Mouse (Mus musculus) thymus, postnatal 10 days (tissue): Measurements from ENCODE around the gene Msn.

Source experiments
- DNase-seq, 2 experiments: peaks; one replicate each; pipeline ENCODE4 v3.0.0; 2021; ENCODE audit warnings: low spot score in 2 of 2

Msn gene

DNA sequence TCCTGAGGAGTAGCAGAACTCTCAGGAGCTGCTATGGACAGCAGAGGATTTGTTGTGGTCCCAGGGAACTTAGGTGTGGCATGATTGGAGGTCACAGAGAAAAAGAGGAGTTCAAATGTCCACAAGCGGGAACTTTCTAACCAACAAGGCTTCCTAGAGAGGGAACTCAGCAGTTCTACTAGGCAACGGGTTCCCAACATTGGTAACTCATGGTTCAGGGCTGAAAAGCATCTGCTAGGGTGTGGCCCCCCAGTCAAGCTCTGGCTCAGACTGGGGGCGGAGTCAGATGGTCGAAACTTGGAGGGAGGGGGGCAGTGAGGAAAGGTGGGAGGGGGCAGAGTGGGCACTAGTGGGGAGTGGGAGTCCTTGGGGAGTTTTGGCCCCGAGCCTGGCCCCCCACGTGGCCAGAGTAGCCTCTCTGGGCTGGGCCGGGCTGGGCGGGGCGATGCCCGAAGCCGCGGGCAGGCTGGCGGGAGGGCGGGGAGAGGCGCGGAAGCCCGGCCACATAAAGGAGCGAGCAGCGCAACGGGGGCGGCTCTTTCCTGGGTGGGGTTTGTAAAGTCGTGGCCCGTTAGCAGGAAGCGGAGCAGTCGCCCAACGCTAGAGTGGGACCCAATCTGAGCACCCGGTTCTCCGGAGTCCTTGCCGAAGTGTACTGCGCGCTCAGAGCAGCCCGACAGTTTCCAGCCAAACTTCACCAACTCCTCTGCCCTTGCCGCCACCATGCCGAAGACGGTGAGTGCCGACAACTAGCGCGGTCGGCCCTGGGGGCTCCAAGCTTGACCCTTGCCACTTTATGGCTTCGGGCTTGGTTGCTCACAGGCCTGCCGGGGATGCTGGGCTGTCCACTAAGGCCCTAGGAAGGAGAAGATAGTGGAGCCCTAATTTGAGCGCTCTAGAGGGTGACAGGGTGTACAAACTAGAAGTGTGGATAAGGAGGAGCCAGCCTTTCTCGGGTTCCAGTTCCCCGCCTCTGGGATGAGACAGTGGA lies at the start of gene Msn:
Msn (plus strand) TSS at position 534 of the 991 bp plus-strand sequence.
- DNase-seq = peak; percentile 70 to 74

DNA sequence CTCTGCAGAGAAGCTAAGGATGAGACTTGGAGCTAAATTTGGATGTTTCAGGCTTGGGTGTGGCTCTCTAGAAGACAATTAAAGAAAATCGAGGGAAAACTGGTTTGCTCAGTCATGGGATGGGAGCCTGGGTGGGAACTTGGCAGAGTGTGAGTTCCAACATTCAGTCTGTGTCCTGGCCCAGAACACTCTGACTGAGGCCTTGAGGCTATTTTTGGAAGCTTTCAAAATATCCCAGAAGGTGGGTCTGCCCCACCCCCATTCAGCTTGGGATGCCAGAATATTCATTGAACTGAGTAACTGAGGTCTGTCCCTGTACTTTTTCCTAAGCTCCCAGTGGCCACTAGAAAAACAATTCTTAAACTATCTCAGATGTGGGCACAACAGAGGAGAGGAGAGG lies 43.0 kb upstream of the Msn start:
- DNase-seq = no peak

DNA sequence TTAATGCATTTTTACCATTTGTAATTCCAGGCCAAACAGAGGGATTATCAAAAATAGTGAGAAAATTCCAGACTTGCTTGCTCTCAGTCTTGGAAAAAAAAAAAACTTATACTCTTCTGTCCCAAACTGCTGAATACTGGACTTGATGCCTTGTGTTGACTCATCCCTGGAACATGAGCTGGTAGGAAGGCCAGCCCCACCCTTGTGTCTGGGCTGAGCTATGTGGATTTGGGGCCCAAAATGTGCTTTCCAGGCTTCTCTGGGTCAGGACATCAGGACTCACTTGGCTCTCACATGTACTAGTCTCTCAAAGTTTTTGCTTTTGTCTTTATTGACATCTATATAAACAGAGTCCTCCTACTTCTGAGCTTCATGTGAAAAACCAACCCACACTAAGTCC lies 18.1 kb upstream of the Msn start:
- DNase-seq = no peak

DNA sequence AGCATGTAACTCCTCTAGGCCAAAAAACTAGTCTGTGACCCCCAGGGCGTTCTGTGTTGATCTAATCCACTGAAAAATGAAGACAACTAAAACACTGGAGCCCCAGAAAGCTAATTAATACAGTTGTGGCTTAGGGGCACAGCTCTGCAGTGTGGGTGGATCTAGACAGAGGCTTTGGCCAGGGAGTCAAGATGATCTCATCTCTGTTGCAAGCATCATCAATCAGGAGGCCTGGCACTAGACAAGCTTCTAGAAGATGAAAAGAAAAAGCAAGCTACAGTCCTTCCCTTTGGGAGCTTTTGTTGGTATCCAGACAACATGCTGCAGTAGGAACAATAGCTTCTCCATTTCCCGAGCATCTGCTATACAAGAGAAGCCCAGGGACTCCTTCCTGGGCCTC lies 9.6 kb upstream of the Msn start:
- DNase-seq = no peak

DNA sequence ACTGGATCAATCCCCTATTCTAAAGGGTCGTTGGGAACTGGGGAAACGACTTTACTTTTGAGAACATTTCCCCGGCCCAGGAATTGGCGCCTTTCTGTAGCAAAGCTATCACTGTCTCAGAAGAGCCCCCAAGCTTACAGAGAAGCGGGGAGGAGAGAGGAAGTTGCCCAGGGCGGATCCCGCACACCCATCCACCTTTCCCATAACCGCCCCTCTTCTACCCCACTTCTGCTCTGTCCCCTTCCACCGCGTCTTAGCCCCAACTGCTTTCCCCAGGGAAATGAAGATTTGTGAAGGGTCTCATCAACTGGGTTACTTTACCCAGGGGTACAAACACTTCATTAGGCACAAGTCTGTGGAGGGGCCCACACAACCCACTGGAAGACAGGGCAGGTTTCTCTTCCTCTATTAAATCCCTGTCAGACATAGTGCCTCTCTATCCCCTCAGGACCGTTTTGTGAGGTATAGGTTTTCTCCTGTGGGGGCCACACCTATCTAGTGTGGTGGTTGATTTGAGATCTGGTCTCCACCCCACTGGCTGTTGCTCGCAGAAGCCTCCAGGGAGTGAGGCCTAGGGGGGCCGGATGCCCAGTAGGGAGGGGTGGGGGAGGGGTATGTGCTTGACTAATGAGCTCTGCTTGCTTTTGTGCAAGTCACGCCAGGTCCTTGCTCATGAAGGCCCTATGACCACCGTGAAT lies 820 bp downstream of the Msn start:
- peak; percentile 33 for DNase-seq

DNA sequence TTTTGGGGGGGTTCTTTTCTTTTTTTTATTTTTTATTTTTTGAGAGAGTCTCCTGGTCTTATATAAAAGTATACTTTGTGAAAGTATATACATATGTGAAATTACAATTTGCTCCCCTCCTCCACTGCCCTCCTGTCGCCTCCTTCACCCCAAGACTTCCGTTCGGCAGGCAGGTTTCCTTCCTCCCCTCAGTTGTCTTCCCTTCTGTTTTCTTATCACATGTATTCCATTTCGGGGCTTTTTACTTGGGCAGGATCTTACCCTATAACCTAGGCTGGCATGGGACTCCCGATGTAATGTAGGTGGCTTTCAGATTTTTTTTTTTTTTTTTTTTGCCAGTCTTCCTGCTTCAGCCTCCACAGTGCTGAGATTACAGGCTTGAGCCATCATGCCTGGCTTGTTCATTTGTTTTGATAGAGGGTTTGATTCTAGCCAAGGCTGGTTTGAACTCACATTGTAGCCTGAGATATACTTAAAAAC lies 1.7 kb downstream of the Msn start:
- DNase-seq = peak in 1 of 2 experiments; percentile 5

DNA sequence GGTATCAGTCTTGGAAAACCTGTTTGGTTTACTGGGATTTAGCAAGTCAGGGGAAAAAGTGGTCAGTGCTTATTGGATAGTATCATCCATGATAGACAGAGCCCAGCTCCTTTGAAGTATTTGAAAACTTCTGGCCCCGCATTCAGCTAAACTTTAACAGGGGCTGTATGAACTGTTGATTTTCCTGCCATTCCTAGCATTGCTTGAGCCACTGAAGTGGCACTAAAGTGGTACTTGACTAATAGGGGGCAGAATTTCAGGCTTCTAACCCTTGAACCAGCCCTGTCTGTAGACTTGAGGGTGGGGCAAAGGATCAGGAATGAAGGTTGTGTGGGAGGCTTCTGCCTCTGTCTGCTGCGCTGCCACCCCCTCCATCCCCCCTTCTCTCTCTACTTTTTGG lies 3.2 kb downstream of the Msn start:
- no peak for DNase-seq

DNA sequence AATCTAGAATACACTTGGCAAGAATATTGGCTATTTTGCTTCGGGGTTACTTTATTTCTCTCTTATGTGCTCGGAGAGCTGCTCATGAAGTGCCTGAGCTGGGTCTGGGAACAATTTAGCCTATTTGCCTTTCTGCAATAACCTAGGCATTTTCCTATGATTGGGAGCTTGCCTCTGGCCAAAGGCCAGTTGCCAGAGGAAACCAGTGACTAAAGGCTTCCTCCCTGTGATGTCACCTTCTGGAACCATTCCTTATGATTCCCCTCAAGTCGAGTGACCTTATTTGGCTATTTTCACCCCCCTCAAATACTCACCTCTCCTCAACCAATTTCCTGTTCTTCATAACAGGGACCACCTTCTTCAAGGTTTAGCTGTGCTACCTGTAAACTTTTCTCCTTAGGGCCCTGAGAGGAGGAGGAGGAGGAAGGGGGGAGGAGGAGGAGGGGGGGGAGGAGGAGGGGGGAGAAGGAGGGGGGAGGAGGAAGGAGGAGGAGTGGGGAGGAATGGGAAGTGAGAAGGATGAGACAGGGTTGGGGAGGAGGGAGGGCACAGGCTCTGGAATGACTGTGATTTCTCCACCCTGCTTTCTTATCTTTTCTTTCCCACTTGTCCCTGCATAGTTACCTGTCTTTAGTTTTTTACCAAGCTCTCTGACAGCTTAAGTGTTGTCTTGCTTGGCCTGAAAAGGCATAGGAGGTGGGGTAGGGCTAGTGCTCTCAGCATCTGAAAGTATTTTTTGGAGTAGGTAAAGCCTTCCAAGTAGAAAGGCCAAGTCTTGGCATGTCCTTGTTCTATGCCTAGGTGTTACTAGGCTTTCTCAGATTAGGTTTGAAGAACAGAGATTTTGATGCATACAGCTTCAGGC lies 11.8 kb downstream of the Msn start:
- no peak for DNase-seq

DNA sequence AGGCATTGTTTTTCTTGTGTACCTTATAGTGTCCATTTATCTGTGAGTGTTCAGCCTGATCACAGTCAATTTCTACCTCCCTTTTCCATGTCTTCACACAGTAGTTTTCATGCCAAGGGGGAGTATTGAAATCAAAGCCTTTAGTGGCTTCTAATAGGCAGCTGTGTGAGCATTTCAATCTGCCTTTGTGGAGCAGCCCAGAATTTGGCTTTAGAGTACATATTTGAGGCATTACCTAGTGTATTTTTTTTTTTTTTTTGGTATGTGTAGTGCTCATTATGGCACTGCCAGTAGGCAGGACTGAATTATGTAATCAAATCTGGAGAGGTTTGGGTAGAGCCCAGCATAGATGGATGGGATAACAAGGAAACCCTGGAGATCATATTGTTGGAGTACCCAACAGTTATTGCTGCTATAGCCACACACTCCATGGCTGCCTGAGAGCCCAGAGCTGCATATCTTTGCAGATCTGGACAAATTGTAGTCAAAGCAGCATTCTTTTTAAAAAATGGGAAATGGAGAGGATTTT lies 17.3 kb downstream of the Msn start:
- no peak for DNase-seq

DNA sequence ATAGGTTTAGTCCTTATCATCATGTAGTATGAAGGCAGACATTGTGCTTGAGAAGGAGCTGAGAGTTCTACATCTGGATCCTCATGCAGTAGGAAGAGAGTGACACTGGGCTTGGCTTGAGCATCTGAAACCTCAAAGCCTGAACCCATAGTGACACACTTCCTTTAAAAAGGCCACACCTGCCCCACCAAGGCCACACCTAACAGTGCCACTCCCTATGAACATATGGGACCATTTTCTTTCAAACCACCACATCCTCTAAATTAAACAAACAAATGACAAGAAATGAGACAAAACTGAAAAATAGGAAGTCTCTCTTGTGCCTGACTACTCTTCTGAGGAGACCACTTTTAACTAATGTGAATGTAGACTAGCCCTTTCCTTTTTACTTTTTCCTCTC lies 19.7 kb downstream of the Msn start:
- DNase-seq = no peak

DNA sequence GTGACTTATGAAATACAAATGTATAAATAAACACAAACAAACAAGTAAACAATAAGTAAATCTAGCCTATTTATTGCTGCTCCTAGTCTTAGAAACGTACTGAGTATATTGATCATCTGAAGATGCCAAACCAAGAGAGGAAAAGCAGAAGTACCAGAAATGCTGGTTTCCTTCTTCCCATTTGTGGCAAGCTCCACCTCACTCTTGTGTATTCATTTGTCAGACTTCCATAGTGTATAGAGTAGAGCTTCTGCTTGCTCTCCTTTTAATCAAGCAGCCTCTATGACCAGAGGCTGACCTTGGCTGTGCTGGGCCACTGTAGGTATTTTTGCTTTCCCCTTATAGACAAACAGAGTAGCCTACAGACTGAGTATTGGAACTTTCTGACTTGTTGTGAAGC lies 21.5 kb downstream of the Msn start:
- DNase-seq = no peak

DNA sequence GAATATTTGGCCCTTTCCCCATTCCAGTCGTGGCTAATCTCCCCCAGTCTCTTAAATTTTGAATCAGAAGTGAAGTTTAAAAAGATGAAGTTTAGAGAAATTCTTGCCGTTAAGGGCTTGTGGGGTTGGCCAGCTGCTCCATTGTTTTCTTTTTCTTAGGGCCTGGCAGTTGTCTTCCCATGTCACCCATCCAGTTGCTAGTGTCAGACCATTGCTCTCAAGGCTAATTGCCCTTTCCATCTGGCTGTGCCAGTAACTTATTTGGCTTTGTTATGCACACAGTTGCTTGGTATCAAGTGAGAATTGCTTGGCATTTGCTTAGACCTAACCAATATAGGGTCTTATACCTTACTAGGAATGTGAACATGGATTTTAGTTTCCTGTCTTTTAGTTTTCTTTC lies 24.2 kb downstream of the Msn start:
- DNase-seq = no peak

DNA sequence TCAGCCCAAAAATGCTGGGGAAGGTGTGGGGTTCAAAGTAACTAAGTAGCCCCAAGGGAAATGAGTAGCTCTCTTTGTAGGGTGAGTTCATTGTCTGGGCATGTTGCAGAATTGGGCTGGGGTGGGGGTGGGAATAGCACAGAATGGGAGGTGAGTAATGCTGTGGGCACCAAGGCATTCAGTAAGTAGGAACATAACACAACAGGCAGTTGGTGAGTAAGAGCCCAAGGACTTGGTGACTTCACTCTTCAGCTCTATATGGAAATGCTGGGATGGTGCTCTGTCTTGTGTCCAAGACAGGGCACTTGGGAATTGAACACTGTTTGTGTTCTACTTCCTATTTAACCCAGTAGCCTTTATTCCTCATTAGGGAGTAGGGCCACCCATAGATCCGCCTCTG lies 26.1 kb downstream of the Msn start:
- no peak for DNase-seq

DNA sequence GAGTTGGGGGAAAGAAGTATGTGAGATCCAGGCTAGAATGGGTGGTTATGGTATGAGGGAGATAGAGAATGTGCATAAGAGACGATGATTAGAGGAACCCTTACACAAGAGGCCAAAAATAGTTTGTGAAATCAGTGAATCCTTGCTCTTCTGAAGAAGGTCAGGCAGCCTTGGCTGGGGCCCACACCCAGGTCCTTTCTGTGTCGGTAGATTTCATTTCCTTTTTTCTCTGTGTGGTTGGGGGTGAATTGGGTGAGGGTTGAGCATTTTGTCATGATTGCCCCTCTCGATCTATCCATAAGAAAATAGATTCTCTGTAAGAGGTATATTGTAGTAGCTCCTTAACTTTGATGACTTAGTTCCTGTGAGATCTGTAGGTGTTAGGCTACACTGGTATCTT lies 31.0 kb downstream of the Msn start:
- no peak for DNase-seq

DNA sequence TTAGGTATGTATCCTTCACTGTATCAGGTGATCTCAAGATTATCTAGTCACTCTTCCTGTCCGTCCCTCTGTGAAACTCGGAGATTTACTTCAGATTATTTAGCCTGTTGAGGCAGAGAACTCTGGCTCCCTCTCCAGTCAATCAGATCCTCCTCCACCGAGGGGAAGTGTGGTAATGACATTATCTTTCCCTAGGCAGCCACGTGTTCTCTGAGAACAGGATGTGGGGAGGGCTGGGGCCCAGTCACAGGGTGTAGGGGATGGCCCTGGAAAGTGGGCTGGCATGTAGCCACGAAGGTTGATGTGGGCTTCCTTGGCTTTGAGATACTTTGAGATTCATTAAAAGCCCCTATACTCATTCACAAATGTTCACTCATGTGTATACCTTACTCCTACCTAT lies 34.3 kb downstream of the Msn start:
- DNase-seq = peak; percentile 43 to 60

DNA sequence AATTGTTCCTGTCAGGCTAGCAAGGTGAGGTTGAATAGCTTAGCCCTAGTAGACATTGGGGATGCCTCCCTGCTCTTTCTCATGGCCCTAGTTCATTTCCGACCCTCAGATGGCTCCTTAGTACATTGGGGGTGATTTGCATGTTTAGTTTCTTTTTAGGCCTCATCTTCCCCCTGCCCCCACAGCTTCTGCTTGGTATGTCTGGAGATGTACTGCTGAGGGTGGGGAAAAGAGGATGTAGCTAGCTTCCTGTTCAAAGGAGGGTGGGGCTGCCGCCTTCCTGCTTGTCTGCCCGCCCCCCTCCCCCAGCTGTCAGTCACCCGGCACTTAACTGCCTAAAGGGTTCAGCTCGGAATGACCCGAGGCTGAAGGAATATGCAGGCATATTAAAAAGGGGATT lies 34.8 kb downstream of the Msn start:
- DNase-seq = peak; percentile 40 to 57

DNA sequence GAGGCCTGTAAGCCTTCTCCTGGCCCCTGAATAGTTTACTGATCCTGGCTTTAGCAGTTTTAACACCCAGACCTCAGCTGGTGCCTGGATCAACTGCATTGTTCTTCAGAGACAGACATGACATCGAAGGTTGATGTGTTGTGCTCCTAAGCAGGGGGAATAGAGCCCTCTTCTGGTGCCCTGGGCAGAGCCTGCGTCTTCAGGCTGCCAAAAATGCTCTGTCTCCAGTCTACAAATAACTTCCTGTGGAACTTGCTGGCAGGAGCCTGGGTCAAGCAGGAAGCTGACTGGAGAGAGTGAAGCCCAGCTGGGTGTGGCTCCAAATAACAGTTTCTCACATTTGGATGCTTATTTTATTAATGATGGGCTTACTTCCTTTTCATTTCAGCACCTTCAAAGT lies 37.4 kb downstream of the Msn start:
- DNase-seq = peak; percentile 11 to 28

DNA sequence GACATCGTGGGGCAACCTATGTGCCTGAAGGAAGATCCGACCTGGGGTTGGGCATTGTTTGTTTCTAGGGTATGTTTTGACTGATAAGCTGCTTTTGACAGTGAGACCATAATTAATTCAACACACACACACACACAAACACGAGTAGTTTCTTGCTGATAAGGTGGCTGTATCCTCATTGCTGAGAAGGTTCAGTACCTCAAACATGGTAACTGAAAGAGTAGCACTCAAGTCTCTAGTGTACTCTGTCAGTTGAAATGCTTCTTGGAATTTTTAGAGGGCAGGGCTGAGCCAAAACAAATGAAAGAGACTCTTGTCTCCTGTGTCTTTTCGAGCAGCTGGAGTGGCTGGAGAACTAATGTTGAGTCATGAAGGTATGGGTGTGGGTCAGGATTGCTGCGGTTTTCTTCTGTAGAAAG lies 38.4 kb downstream of the Msn start:
- DNase-seq = no peak

DNA sequence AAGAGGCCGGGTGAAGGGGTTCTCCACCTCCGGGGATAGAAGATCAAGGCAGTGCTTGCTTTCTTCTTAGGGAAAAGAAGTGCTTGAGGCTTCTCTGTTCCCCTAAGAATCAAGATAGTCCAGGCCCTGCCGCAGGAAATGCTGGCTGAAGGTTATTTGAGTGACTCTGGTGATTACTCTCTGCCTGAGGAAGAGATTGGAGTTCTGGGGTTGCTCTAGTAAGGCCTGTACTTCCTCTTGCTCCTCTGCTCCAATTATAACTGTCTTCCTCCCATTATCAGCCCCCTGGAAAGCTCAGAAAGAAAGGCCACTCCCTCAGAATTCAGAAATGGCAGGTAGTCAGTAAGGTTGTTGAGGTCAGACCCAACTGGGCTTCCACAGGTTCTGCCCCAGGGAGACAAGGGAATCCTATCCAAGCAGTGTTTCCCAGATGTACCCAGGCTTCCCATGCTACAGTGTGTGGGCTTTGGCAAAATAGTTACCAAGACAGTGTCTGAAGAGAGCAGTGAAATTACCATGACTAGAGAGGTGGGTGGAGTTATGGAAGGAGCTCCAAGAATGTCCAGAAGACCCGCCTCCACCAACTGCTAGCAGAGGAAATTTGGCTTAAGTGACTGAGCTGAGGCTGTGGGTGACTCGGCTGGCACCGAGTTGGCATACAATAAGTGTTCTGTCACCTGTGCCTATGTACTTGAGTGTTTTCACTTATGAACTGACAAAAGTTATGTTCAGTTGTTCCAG lies 39.2 kb downstream of the Msn start:
- DNase-seq = no peak

DNA sequence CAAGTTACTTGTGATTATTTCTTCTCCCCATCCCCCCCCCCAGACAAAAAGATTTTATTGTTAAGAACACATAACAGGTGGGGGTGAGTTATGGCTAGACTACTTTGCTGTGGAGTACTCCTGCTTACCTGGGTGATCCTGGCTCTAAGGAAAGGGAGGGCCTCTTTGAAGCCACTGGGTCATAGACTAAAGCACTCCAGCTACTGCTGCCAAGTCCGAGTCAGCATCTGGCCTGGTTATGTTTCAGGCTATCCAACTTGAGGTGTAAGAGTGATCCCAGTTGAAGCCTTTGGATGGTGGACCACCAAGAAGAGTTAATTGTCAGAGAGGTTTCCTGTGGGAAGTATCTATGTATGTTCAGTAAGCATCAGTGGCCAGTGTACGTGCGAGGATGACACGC lies 39.7 kb downstream of the Msn start:
- no peak for DNase-seq

DNA sequence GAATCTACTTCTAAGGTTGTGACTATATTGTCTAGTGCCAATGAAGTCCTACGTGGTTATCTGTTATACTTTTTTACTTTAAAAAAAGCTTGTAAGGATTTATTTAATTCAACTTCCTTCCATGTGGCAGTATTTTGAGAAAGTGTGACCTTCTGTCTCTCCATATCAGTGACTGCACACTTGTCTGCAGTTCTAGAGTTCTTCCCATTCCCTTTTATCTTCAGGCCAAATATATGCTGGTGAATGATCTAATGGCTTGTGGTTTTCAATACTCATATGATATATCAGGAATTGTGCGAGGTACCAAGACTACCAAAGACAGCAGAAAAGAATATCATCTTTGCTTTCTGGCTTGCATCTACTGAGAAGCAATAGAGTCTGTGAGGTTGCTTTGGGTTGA lies 43.4 kb downstream of the Msn start:
- DNase-seq = no peak
